Mouse (Mus musculus) hindbrain, embryonic 13.5 days (tissue): ENCODE results near the gene Gm6993. TPM values are rescaled to one million over a fixed set of nuclear protein-coding genes. Genes with fewer than 3 reads are reported as not detected.

Experiments used
- ATAC-seq: fragments of 200-750 bp; cut with Nextera tagmentation; 2 replicates; pipeline ENCODE4 v1.8.0; 2017; ENCODE audit warnings: moderate TSS enrichment; ENCODE audit not compliant: low FRiP score
- H3K27ac ChIP-seq: fragments of 300-500 bp; sonication (generic); 2 replicates; pipeline ENCODE4 v1.5.1; 2015; ENCODE audit warnings: inconsistent platforms, mild to moderate bottlenecking, moderate library complexity
- H3K27me3 ChIP-seq: fragments of 300-500 bp; sonication (generic); 2 replicates; pipeline ENCODE4 v1.6.1; 2015; ENCODE audit warnings: mild to moderate bottlenecking, inconsistent platforms
- H3K36me3 ChIP-seq: fragments of 300-500 bp; sonication (generic); 2 replicates; pipeline ENCODE4 v1.6.1; 2015; ENCODE audit warnings: mild to moderate bottlenecking, inconsistent platforms
- H3K4me1 ChIP-seq: fragments of 300-500 bp; sonication (generic); replicated peaks from 2 replicates; pipeline ENCODE4 v1.6.1; 2015; ENCODE audit warnings: inconsistent platforms
- H3K4me2 ChIP-seq: fragments of 300-500 bp; sonication (generic); 2 replicates; pipeline ENCODE4 v1.6.1; 2015; ENCODE audit warnings: inconsistent platforms, mild to moderate bottlenecking, moderate library complexity
- H3K4me3 ChIP-seq: fragments of 300-500 bp; sonication (generic); 2 replicates; pipeline ENCODE4 v1.5.1; 2015; ENCODE audit warnings: mild to moderate bottlenecking, inconsistent platforms
- H3K9ac ChIP-seq: fragments of 300-500 bp; sonication (generic); 2 replicates; pipeline ENCODE4 v1.6.1; 2015; ENCODE audit warnings: mild to moderate bottlenecking, inconsistent platforms
- H3K9me3 ChIP-seq: fragments of 300-500 bp; sonication (generic); 2 replicates; pipeline ENCODE4 v1.6.1; 2016; ENCODE audit warnings: inconsistent platforms
- WGBS: fragments of 180-500 bp; shearing (Covaris S2); methylation state at CpG from one replicate; pipeline ENCODE4 v1.1.7; 2015; 5-methylcytosine and 5-hydroxymethylcytosine counted together
- polyA plus RNA-seq: library from polyadenylated mRNA; unstranded; fragments of >200 nt; fragmentation: Nextera tagmentation; extraction: Ambion mirVana; gene quantifications from 2 replicates; pipeline ENCODE4 v1.2.1, GENCODE M21; 2015

Gm6993 gene
- polyA plus RNA-seq, 1 experiment from 2014 or later: not detected

GRCm38 (mm10) chr12:31244691-31245090 is 4.1 kb downstream of the Gm6993 start:
- no peaks in the 10 kb centered on the region for H3K36me3 ChIP-seq
- no peak for ATAC-seq
- no peak overlapping the region for H3K9ac ChIP-seq
- H3K27ac ChIP-seq: no peak overlapping the region
- H3K27me3 ChIP-seq: no peaks in the 10 kb centered on the region
- 88% methylated on average over 3 of the region's 3 CpGs for WGBS
- no peaks in the 10 kb centered on the region for H3K4me1 ChIP-seq
- no peak overlapping the region for H3K4me2 ChIP-seq
- no peak overlapping the region for H3K4me3 ChIP-seq
- H3K9me3 ChIP-seq: no peaks in the 10 kb centered on the region

DNA sequence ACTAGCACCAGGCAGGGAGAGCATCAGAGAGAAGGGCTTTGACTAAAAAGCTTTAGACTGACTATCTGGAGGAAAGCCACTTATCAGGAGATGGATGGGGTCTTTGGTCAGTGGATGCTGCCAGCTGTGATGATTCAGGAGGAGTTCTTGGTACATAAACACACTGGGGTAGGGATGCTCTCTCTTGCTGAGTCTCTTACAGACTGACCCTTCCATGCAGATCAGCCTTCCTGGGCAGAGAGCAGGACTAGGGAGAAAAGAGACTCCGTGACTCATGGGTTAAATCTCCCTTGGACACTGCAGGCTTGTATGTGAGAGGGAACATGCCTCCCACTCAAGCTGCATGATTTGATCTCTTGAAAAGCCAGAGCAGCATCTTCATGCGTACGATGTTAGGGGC is 5.6 kb downstream of the Gm6993 start:
- H3K9me3 ChIP-seq: no peaks in the 10 kb centered on the region
- WGBS: 64% methylated on average over 3 of the region's 3 CpGs

DNA sequence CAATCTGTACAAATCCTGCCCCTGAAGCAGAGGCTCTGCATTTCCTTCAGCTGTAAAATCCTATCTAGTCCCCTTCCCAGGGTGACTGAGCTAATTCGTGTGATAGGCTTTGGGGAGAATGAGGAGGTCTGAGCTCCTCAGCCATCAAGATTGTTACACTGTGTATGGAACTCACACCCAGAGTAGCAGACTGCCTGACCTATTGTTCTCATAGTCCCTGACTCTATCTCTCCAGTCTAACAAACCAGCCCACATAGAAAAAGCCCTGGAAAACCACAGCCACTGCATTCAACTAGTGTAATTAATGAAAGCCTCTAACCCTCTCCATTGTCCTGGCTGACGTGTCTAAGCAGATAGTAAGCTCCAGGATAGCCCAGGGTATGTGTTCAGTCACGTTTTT is 6.0 kb downstream of the Gm6993 start:
- no peak for ATAC-seq
- Histone ChIP-seq H3K4me3 (no peak overlapping the region), H3K36me3 (no peaks in the 10 kb centered on the region), H3K27ac (no peak overlapping the region), H3K9ac (no peak overlapping the region), H3K9me3 (no peaks in the 10 kb centered on the region), H3K27me3 (no peaks in the 10 kb centered on the region), H3K4me2 (no peak overlapping the region), H3K4me1 (no peaks in the 10 kb centered on the region)
- 28% methylated on average over 3 of the region's 3 CpGs for WGBS

More for the DNA sequence above, 5.6 kb downstream of the Gm6993 start:
- Histone ChIP-seq H3K4me2 (no peak overlapping the region), H3K4me3 (no peak overlapping the region), H3K4me1 (no peaks in the 10 kb centered on the region), H3K9ac (no peak overlapping the region), H3K27ac (no peak overlapping the region), H3K36me3 (no peaks in the 10 kb centered on the region), H3K27me3 (no peaks in the 10 kb centered on the region)
- ATAC-seq: no peak

DNA sequence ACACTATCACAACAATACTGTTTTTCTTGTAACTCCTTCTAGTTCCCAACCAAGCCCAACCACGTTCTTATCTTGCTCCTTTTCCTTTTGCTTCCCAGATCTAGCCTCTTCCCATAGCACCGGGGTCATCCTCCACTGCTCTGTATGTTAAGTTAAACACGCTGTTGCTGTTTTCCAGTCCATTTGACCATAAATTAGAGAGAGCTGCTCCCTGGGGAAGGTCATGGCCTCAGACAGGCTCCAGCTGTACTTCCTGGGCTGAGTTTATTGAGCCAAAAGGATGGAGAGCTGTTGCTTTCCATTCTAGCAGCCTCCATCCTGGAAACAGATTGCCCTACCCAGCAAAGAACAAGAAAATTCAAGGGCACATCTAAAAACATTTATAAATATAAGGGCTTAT is 7.6 kb downstream of the Gm6993 start:
- WGBS: 47% methylated on average over 3 of the region's 3 CpGs

GRCm38 (mm10) chr12:31248681-31249080 is 8.1 kb downstream of the Gm6993 start:
- 45% methylated on average over 10 of the region's 10 CpGs for WGBS

More for the DNA sequence above, 7.6 kb downstream of the Gm6993 start:
- no peak overlapping the region for H3K4me3 ChIP-seq
- H3K36me3 ChIP-seq: no peaks in the 10 kb centered on the region
- ATAC-seq: no peak
- H3K9me3 ChIP-seq: no peaks in the 10 kb centered on the region
- no peaks in the 10 kb centered on the region for H3K4me1 ChIP-seq
- H3K27ac ChIP-seq: no peak overlapping the region
- no peak overlapping the region for H3K4me2 ChIP-seq
- H3K27me3 ChIP-seq: no peaks in the 10 kb centered on the region
- no peak overlapping the region for H3K9ac ChIP-seq

DNA sequence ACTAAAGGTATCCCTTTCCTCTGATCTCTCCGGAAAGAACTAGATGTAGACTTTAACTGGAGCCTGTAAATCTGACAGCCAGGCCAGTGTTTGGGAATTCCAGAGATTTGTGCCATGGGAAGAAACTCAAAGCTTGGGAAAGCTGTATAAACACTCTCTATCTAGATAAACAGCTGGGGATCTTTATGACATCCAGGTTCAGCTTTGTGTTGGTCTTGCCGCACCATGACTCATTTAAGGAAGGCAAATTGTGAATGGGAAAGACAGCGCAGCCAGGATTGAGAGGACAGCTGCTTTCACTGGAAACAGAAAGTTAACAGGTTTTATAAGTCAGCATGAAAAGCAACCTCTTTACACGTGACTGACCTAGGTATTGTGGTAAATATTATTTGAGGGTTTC is 11.7 kb downstream of the Gm6993 start:
- no peak for ATAC-seq
- H3K9ac ChIP-seq: no peak overlapping the region
- H3K4me3 ChIP-seq: no peak overlapping the region
- H3K4me2 ChIP-seq: no peak overlapping the region
- no peaks in the 10 kb centered on the region for H3K9me3 ChIP-seq
- no peaks in the 10 kb centered on the region for H3K36me3 ChIP-seq
- H3K27ac ChIP-seq: no peak overlapping the region
- no peaks in the 10 kb centered on the region for H3K27me3 ChIP-seq
- no peaks in the 10 kb centered on the region for H3K4me1 ChIP-seq
- WGBS: 78% methylated on average over 4 of the region's 4 CpGs

More at GRCm38 (mm10) chr12:31248681-31249080, 8.1 kb downstream of the Gm6993 start:
- Histone ChIP-seq H3K36me3 (no peaks in the 10 kb centered on the region), H3K27me3 (no peaks in the 10 kb centered on the region), H3K9ac (no peak overlapping the region), H3K9me3 (no peaks in the 10 kb centered on the region), H3K4me2 (no peak overlapping the region), H3K4me3 (no peak overlapping the region), H3K4me1 (no peaks in the 10 kb centered on the region), H3K27ac (no peak overlapping the region)
- no peak for ATAC-seq

- WGBS: 91% methylated on average over 8 of the region's 8 CpGs
- no peaks in the 10 kb centered on the region for H3K27me3 ChIP-seq
- H3K4me2 ChIP-seq: no peak overlapping the region
- H3K36me3 ChIP-seq: no peaks in the 10 kb centered on the region
- no peak overlapping the region for H3K27ac ChIP-seq
- no peaks in the 10 kb centered on the region for H3K4me1 ChIP-seq
- H3K9me3 ChIP-seq: no peaks in the 10 kb centered on the region
- H3K9ac ChIP-seq: no peak overlapping the region
- H3K4me3 ChIP-seq: no peak overlapping the region
- no peak for ATAC-seq
Measured at GRCm38 (mm10) chr12:31254978-31255377, 14.4 kb downstream of the Gm6993 start.

DNA sequence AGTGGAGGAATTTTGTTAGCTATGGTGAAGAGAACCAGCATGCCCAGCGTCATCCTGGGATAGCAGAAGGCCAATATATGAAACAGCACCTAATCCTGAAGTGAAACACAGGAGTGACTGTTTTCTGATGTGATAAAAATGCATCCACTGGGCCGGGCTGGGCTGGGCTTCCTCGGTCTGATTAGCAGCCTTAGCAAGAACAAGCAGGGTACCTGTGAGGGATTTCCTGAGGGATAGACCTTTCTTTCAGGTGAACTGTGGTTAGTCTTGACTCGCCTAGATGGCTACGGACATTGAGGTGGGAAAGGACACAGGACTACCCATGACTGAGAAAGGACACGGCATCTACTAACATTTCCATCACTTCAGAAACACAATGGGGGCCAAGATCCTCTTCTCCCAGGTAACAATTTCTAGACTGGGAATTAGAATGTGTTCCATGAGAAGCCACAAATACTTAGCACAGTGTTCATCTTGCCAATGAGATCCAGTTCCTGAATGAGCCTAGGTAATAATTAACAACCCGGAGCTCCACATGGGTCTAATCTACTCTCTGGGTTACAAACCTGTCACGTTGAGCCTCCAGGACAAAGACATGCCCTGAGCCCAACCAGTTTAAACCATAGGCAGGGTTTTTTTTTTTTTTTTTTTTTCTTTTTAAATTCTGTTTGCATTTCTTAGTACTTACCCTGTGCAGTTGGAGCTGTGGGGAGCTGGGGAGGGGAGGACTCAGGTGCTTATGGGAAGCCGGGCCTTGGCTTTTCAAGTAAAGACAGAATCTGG is 15.7 kb downstream of the Gm6993 start:
- WGBS: 74% methylated on average over 9 of the region's 9 CpGs
- no peak overlapping the region for H3K27ac ChIP-seq
- no peak for ATAC-seq
- H3K9ac ChIP-seq: no peak overlapping the region
- no peak overlapping the region for H3K4me2 ChIP-seq
- H3K27me3 ChIP-seq: no peaks in the 10 kb centered on the region
- no peaks in the 10 kb centered on the region for H3K9me3 ChIP-seq
- H3K4me3 ChIP-seq: no peak overlapping the region
- no peaks in the 10 kb centered on the region for H3K36me3 ChIP-seq
- H3K4me1 ChIP-seq: no peaks in the 10 kb centered on the region

GRCm38 (mm10) chr12:31261882-31262281 is 21.3 kb downstream of the Gm6993 start:
- no peak overlapping the region for H3K27ac ChIP-seq
- no peak for ATAC-seq
- WGBS: 90% methylated on average over 3 of the region's 3 CpGs
- no peaks in the 10 kb centered on the region for H3K9me3 ChIP-seq
- H3K4me3 ChIP-seq: no peak overlapping the region
- no peaks in the 10 kb centered on the region for H3K36me3 ChIP-seq
- H3K27me3 ChIP-seq: peaks cover 48% of the 10 kb centered on the region
- no peak overlapping the region for H3K9ac ChIP-seq
- H3K4me2 ChIP-seq: no peak overlapping the region
- H3K4me1 ChIP-seq: peaks cover 24% of the 10 kb centered on the region

- no peaks in the 10 kb centered on the region for H3K36me3 ChIP-seq
- peaks cover 25% of the 10 kb centered on the region for H3K4me1 ChIP-seq
- H3K9ac ChIP-seq: no peak overlapping the region
- H3K9me3 ChIP-seq: no peaks in the 10 kb centered on the region
- H3K4me3 ChIP-seq: no peak overlapping the region
- WGBS: 20% methylated on average over 7 of the region's 7 CpGs
- no peak overlapping the region for H3K4me2 ChIP-seq
- no peak for ATAC-seq
- no peak overlapping the region for H3K27ac ChIP-seq
- H3K27me3 ChIP-seq: peaks cover 63% of the 10 kb centered on the region
Measured at GRCm38 (mm10) chr12:31263921-31264320, 23.4 kb downstream of the Gm6993 start.

- peak; percentile 49 for ATAC-seq
- H3K9ac ChIP-seq: peak within 1 kb of the TSS; percentile 71
- WGBS: 0% methylated on average over 38 of the region's 39 CpGs
- peak within 1 kb of the TSS; percentile 88 for H3K4me2 ChIP-seq
- peaks cover 25% of the 10 kb centered on the region for H3K4me1 ChIP-seq
- peaks cover 69% of the 10 kb centered on the region for H3K27me3 ChIP-seq
- no peak within 1 kb of the TSS; the same call in 1 of the 2 replicates for H3K27ac ChIP-seq
- no peaks in the 10 kb centered on the region for H3K9me3 ChIP-seq
- peak within 1 kb of the TSS; percentile 51 for H3K4me3 ChIP-seq
- no peaks in the 10 kb centered on the region for H3K36me3 ChIP-seq
Measured at GRCm38 (mm10) chr12:31265005-31265721, 24.6 kb downstream of the Gm6993 start, which contains the start of gene Lamb1. Gene Lamb1 (plus strand): TSS chr12:31265234.

DNA sequence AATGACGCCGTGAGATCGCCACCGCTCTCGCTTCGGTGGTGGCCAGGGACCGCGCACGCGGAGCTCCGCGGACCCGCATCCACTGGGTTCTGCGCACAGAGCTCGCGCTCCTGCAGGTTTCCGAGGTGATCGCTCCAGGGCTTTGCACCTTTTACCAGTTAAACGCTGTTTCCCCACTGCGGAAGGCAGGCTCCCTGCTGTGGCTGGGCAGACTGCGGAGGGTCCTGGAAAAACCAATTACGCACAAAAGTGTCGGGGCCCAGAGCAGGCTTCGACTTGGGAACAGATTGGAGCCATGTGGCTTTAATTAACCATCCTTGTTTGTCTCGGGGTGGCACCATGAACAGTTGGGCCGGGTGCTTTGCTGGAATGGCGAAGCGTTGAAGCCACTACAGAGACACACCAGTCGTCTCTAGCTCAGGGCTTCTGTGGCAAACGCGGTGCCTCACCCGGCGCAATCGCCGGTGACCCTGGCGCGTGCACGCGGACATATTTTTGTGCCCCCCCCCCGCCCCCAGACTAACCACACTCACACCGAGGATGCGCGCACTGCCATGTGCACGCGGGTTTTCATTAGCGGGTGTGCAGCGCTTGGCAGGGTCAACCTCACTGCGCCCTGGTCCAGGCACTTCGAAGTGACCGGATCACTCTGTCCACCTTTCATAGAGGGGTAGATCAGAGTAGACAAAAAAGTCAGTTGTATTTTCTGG is 25.3 kb downstream of the Gm6993 start:
- H3K4me2 ChIP-seq: peak overlapping the region; percentile 88
- H3K27ac ChIP-seq: no peak overlapping the region; the same call in 1 of the 2 replicates
- no peaks in the 10 kb centered on the region for H3K36me3 ChIP-seq
- WGBS: under 1% methylated on average over 50 of the region's 50 CpGs
- H3K27me3 ChIP-seq: peaks cover 69% of the 10 kb centered on the region
- H3K4me1 ChIP-seq: peaks cover 25% of the 10 kb centered on the region
- no peaks in the 10 kb centered on the region for H3K9me3 ChIP-seq
- peak; percentile 81 for ATAC-seq
- peak overlapping the region; percentile 71 for H3K9ac ChIP-seq
- peak overlapping the region; percentile 51 for H3K4me3 ChIP-seq
